Mouse (Mus musculus): ENCODE measurements around the gene C1ql4.

Gene C1ql4

DNA sequence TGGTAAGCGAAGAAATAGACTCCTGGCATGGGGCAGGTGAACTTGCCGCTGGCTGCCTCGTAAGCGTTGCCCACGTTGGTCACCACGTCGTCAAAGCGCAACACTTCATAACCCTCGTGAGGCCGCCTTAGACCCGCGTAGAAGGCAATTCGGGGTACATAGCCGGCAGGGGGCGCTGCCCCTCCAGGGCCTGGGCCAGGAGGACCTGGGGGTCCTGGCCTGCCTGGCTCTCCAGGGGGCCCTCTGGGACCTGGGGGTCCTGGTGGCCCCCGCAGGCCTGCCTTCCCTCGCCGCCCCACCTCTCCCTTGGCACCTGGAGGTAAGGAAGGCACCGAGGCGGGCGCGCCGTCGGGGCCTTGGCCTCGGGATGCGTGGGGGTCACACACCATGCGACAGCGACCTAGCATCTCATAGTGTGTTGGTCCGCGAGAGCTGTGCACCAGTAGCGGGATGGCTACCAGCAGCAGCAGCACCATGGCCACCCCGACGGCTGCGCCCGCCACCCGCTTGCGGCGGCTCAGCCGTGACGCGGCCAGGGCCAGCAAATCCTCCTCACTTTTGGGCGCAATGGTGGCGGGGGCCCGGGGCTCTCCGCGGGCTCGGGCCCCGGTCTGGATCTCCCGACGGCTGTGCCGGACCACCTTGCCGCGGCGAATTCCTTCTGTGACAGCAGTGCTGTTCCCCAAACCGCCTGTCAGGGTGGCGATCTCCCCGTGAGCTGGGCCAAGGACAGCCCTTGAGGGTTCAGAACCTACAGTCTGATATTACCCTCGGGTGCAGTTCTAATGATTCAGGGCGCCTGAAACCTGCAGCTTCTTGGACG, at the start of gene C1ql4:
Gene C1ql4 (minus strand): TSS at position 565 of the 823 bp plus-strand sequence.
- DNase-seq (ENCODE audit: extremely low read depth, insufficient read length, low spot score): no peak

DNA sequence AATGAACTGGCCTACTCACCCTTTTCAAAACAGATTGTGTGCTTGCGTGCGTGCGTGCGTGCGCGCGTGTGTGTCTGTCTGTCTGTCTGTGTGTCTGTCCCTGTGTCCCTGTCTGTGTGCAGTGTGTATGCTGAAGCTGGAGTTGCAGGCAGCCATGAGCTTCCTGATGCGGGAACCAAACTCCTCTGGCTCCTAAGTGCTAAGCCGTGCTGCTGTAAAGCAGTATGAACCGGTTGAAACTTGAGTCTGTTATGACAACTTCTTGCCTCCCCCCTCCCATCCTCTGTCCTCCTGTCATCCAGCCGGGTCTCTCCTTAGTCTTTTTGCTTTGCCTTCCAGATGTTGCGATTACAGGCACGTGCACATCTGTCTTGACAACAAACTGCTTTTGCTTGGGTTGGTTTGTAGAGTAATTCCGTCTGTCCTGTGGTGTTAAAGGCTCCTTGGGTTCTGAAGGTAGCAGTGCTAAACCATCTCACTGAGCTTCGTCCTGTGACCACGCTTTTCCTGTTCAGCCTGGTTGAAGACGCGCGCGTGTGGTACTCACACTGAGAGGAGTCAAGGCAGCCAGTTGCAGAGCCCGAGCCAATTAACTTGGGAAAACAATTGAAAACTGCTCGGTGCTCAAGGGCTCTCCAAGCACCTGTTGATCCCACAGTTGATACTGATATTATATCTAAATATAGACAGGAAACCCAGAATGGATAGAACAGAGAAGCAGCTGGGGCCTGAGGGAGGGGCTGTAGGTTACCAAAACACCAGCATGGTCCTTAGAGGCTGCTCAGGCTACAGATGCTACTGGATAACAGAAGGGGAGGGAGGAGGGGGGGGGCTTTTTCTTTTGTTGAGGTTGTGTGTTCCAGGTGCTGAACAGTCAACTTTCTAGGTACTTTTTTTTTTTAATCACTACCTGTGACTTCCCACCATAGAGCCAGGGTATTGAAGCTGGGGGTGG, 42.6 kb upstream of the C1ql4 start:
- DNase-seq (ENCODE audit: extremely low read depth, insufficient read length, low spot score): no peak

DNA sequence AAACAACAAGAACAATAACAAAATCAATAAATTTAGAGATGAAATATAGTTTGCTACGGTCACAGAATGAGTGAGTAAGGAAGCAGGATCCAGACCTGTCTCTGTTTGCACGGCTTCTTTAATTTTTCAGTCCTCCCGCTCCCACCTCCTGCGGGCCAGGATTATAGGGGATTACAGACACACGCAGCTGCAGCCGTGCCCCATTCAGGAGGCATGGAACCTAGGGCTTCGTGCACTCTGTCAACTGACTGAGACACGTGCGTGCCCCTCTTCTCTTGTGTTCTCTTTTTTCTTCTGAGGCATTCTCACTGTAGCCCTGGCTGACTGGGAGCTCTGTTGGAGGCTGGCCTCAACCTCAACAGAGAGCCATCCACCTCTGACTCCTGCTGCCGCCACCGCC, 41.8 kb upstream of the C1ql4 start:
- no peak for DNase-seq (ENCODE audit: extremely low read depth, insufficient read length, low spot score)

DNA sequence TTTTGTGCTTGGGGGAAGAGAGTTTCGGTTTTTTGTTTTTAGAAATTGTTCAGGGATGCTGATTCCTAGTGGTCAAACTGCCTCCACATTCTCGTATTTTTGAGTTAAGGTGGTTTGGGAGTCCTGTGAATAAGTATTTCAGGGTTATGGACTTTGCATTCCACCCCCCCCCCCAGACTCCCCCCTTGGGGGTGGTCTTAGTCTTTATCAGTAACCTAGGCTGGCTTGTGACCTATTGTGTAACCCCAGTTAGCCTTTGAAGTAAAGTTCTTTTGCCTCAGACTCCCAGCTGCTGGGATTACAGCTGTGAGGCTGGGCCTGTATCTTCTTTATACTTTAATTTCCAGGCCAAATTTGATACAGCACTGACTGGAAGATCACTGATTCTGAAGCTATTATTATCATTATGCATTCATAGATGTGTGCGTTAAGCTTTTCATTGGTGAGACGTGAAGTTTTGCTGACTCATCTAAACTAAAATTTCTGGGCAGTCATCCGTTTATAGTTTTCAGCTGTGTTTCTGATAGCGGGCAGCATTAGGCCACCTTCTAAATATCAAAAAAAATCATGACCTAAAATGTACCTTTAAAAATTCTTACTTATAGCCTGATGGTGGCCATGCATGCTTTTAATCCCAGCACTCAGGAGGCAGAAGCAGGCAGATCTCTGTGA, 40.4 kb upstream of the C1ql4 start:
- DNase-seq (ENCODE audit: extremely low read depth, insufficient read length, low spot score): no peak

DNA sequence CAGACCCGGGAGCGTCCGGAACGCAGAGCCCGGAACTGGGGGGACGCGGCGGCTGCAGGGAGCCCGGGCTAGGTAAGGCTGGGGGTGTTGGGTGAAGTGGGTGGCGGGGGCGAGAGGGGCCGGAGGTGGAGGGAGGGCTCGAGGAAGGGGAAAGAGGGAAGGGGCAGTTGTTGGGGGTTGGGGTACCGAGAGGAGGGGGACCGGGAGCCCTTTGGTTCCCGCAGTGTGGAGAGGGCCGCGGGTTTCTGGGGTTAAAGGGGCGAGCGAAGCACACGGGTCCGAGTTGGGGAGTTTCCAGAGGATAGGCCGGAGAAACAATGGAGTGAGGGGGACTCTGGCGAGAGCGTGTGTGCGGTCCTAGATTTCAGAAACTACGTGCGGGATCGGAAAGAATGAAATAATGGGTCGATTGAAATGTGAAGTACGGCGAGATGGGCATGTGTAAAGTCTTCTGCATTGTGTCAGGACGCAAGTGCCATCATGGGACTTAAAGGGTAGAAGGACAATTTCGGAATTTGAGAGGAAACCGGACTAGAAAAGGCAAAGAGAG, 39.3 kb upstream of the C1ql4 start:
- DNase-seq (ENCODE audit: extremely low read depth, insufficient read length, low spot score): peak; percentile 72

DNA sequence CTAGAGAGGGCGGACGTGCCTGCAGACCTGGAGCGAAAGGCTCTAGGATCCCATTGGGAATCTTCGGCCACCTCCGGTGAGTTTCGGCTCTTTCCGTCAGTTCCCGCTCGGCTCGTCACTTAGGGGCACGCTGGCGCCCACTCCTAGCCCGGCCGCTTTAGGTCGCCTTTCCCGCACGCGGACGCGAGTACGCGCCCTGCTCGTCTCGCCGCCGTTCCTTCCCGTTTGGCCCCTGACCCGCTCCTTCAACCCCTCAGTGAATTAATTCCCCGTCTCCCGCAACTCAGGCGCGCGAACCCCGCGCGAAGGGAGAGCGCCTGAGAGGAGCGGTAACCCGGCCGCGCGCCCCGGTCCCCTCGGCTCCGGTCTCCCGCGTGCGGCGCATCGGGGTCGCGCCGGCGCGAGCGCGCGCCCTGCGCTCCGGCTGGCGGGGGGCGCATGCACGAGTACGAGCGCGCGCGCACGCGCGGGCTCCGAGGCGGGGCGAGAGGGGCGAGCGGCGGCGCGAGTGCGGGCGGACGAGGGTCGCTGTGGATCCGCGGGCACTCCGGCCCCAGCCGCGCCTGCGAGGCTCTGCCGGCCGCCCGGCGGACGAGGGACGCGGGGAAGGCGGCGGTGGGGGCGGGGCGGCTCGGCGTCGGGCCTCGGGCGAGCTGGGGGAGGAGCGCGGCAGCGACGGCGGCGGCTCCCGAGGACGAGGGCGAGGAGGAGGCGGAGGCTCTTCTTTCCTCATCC, 38.6 kb upstream of the C1ql4 start:
- DNase-seq (ENCODE audit: extremely low read depth, insufficient read length, low spot score): peak; percentile 90

DNA sequence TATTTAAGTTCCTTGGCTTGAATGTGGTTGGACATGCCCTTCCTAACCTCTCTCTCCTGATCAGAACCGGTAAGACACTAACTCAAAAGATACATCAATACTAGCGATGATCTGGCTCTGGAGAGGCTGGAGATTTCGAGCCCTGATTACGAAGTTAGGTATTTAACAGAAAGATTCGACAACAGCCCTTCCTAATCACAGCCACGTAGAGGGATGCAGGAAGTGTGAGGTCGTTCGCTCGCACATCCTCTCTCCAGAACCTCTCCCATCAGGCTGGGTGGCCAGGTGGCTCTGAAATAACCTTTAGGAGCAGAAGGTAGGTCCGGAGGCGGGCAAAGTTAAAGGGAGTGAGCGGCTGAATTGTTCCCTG, 38.1 kb upstream of the C1ql4 start, which contains the start of gene Spats2:
Gene Spats2 (plus strand): TSS at position 206 of the 370 bp plus-strand sequence.
- DNase-seq (ENCODE audit: extremely low read depth, insufficient read length, low spot score): no peak

DNA sequence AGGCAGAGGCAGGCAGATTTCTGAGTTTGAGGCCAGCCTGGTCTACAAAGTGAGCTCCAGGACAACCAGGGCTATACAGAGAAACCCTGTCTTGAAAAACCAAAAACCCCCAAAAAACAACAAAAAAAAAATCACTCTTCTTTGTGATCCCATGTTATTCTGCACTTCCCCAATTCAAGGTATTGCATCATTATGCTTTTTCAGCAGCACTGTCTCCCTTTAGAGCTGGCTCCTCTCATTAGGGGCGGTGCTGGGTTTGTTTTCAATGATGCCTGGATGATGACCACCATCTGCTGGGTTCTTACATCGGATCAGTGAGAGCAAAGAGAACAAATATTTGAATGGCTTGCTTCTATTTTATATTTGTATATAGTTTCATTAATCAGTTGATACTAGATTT, 35.0 kb upstream of the C1ql4 start:
- DNase-seq (ENCODE audit: extremely low read depth, insufficient read length, low spot score): no peak

DNA sequence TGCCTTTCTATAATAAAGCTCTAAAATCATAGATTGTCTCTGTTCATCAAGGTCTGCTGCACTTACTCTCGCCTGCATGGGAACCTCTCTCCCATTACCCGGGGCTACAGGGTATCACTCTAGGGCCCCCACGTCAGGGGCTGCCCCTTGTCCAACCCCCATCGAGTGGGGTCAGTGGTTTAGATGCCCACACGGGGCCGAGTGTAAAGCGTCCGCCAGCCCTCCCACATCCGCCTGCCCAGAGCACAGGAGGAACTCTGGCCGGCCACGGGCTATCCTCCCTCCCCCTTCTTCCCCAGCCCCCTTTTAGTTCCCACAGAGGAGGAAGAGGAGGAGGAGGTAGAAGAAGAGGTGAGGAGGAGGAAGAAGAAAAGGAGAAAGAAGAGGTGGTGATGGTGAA, 33.2 kb upstream of the C1ql4 start:
- DNase-seq (ENCODE audit: extremely low read depth, insufficient read length, low spot score): no peak

DNA sequence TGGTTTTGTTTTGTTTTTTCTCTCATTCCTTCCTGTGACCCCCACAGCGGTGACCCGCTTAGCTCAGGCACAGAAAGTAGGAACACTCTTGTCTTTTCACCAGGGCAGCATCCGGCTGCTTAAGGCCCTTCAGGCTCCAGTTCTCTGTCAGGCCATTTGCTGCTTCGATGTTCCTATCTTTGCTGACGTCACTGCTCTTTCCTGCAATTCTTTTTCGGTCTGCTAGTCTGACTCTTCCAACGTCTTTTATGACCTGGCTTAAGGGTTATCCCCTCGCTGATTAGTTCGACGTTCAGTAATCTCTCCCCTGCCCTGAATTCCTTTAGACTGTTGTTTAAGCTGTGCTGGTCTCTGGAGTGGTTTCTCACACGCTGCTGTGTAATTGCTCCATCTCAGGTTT, 28.9 kb upstream of the C1ql4 start:
- DNase-seq (ENCODE audit: extremely low read depth, insufficient read length, low spot score): no peak

DNA sequence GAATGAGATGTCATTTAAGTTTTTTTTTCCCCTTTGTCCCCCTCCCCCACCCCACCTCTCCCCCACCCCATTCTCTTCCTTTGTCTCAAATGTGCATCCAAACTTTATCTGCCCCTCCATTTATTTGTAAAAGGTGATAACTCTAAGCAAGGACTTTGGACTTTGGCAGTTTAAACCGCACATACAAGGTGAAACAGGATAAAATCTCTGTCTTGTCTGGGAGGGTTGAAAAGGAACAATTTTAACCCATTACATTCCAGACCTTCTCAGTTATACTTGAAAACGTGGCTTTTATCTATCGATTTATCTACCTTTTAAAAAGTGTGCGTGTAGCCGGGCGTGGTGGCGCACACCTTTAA, 27.4 kb upstream of the C1ql4 start:
- no peak for DNase-seq (ENCODE audit: extremely low read depth, insufficient read length, low spot score)

DNA sequence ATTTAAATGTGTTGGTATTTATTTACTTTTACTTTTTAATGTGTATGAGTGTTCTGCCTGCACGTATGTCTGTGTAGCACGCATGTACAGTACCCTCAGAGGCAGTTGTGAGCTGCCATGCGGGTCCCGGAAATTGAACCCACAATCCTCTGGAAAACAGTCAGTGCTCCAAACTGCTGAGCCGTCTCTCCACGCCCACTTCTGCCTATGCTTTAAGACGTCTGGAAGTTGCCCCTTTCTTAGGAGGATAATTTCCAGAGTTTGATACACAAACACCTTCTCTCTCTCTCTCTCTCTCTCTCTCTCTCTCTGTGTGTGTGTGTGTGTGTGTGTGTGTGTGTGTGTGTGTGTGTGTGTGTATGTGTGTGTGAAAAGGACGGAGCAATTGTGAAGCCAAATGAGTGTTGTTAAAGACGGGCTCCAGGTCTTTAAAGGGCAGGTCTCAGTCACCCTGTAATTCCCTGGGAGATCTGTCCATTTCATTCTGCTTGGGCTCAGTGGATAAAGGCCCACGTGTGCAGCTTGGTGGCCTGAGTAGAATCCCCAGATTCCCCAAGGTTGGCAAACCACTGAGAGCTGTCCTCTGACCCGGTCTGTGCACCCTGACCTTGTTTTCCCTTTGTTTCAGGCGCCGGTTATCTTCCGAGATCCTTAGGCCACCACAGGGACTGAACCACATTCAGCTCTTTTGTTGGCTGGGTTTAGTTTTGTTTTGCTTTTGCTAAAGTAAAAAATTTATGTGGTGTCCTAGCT, 26.9 kb upstream of the C1ql4 start:
- DNase-seq (ENCODE audit: extremely low read depth, insufficient read length, low spot score): no peak

DNA sequence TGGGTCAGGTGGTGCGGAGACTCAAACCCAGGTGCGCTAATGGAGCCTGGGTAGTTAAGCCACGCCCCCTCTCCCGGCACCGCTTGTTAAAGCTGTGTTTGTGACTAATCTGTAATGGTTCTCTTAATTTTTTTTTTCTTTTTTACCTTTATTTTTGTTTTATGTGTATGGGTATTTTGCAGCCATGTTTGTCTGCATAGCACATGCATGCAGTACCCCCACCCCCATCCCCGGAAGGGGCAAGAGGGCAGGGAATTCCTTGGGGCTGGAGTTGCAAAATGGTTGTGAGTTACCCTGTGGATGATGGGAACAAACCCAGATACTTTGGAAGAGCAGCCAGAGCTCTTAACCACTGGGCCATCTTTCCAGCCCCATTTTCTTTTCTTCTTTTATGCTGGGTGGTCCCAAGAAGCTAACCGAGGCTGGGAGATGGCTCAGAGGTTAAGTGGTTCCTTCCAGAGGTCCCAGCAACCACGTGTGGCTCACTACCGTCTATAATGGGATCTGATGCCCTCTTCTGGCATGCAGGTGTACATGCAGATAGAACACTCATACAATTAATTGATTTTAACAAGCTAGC, 25.9 kb upstream of the C1ql4 start:
- peak; percentile 43 for DNase-seq (ENCODE audit: extremely low read depth, insufficient read length, low spot score)

DNA sequence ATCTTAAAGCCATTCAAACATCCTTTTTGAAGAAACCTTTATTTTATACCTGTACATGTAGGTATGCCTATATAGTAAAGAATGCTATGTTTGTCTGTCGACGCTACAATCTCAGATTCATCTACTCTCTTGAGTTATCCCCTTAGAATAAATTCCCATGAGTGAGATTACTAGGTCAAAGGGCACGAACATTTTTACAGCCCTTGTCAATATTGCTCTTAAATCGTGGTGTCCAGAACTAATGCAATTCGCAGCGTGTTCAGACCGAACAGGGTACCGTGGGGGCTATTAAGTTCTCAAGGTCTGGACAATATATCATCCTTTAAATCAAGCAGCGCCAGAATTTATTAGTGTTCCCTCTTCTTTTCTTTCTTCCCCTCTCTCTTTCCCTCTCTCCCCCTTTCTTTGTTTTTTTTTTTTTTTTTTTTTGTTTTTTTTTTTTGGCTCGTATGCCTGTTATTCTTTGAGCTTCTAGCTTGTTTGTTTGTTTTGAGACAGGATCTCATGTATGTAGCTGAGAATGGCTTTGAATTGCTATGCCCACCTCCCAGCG, 25.3 kb upstream of the C1ql4 start:
- no peak for DNase-seq (ENCODE audit: extremely low read depth, insufficient read length, low spot score)

DNA sequence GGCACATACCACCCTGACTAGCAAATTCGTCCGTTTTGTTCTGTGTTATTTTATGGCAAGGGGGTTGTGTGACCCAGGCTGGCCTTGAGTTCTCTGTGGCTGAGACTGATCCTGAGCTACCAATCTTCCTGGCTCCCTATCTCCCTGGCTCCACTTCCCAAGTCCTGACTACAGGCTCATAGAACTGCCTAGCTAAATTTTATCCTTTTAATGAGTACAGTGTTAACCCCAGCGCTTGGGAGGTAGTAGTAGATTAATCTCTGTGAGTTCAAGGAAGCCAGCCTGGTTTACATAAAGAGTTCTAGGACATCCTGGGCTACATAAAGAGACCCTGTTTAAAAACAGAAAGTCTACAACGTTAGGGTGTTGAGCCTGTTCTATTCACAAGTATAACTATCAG, 24.2 kb upstream of the C1ql4 start:
- no peak for DNase-seq (ENCODE audit: extremely low read depth, insufficient read length, low spot score)

DNA sequence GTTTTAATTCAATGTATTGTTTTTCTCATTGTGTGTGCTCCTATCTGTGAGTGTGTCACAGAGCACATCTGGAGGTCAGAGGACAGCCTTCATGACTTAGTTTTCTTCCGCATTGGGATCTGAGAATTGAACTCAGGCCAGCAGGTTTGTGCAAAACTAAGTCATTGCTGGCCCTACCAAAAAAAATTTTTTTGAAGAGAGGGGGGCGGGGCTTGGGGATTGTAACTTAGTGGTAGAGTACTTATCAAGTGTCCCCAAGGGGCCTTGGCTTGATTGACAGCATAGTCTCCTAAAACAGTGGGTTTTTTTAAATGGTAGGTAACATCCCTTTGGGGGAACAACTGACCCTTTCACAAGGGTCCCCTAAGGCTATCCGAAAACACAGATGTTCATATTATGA, 23.5 kb upstream of the C1ql4 start:
- DNase-seq (ENCODE audit: extremely low read depth, insufficient read length, low spot score): no peak

DNA sequence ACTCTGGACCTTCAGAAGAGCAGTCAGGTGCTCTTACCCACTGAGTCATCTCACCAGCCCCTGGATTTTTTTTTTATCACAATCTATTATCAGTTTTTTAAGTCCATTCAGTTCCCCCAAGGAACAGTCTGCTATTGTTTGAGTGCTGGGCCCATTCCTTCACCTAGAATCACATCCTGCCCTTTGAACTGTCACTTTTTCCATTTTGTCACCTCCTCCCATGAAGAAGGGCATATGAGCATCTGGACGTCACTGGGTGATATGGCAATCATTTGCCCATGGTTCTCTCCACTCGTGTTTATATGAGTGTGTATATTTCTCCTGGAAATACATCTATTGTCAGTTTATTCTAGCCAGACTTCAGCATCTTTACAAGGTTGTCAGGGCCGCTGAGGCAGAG, 20.2 kb upstream of the C1ql4 start:
- no peak for DNase-seq (ENCODE audit: extremely low read depth, insufficient read length, low spot score)

DNA sequence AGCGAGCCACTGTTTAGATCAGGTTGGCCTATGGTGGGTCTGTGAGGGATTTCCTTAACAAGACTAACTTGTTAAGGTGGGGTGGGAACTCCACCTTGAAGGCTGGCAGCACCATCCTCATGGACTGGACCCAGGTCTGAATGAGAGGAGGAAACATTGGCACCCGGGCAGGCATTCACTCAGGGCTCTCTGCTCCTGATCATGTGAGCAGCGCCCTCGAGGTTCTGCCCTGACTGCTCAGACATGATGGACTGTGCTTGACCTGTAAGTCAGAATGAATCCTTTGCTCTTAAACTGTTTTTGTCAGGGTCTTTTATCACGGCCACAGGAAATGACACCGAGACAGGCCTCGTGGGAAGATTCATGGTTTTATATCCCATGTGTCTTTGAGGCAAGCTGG, 17.6 kb upstream of the C1ql4 start:
- DNase-seq (ENCODE audit: extremely low read depth, insufficient read length, low spot score): no peak

DNA sequence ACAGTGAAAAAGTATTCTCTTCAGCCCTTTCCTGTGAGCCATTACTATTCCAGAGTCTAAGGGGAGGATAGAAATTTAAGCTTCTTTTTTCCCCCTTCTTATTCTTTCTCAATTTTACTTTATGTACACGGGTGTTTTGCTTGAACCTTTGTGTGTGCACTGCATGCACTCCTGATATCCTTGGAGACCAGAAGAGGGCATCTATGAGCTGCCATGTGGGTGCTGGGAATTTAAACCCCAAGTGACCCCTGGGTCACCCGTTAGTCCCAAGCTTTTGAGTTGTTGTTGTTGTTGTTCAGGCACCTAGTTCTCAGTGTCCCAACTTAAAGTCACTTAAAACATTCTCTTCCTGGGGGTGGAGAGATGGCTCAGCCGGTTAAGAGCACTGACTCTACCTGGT, 12.4 kb upstream of the C1ql4 start:
- DNase-seq (ENCODE audit: extremely low read depth, insufficient read length, low spot score): no peak

All from 3134 (cell line).